Comparison of ENCODE assay signal across 8 mouse cellular contexts in genomic region chr9:37544447-37545165, GRCm38 (mm10). TPM values are rescaled to one million over a fixed set of nuclear protein-coding genes. Genes with fewer than 3 reads are reported as not detected.
A peak's percentile ranks its signal among the peaks of the same experiment; 100 is the strongest.
DNase-seq lines count a peak whose midpoint lies in the region; ATAC-seq lines count a peak whose summit lies in the region.

No protein-coding gene starts in this region.

- H3K4me2 ChIP-seq in intestine, embryonic 14.5 days (ENCODE audit: low read length) = peak overlapping the region; percentile 63
- H3K4me2 ChIP-seq in limb, embryonic 11.5 days (ENCODE audit: low read depth, severe bottlenecking) = peak overlapping the region; percentile 47

- H3K27me3 ChIP-seq in intestine, embryonic 14.5 days (replicated peaks; ENCODE audit: control insufficient read depth, insufficient read depth, low read length) = peaks cover 37% of the 10 kb centered on the region
- H3K27me3 ChIP-seq in limb, embryonic 11.5 days (ENCODE audit: control insufficient read depth, insufficient read depth, low read length) = peaks cover 21% of the 10 kb centered on the region
- peaks cover 100% of the 10 kb centered on the region for H3K27me3 ChIP-seq in midbrain, embryonic 10.5 days (ENCODE audit: low read depth, poor library complexity, severe bottlenecking)

- peak overlapping the region; percentile 36 for H3K4me3 ChIP-seq in intestine, embryonic 14.5 days (ENCODE audit: low read depth, low read length)
- peak overlapping the region; percentile 17 for H3K4me3 ChIP-seq in limb, embryonic 11.5 days (ENCODE audit: low read depth, low read length)
- H3K4me3 ChIP-seq in midbrain, embryonic 10.5 days = peak overlapping the region; percentile 47

- no peak overlapping the region for H3K27ac ChIP-seq in intestine, embryonic 14.5 days (ENCODE audit: low read depth)
- H3K27ac ChIP-seq in limb, embryonic 11.5 days (replicated peaks; ENCODE audit: low read depth, low read length) = no peak overlapping the region
- no peak overlapping the region for H3K27ac ChIP-seq in midbrain, embryonic 10.5 days (replicated peaks)

- WGBS in intestine, embryonic 14.5 days = 3% methylated on average over 29 of the region's 29 CpGs
- WGBS in limb, embryonic 11.5 days = 2% methylated on average over 29 of the region's 29 CpGs
- WGBS in midbrain, embryonic 10.5 days = under 1% methylated on average over 29 of the region's 29 CpGs

- H3K9me3 ChIP-seq in intestine, embryonic 14.5 days (ENCODE audit: control insufficient read depth, low read length) = no peaks in the 10 kb centered on the region
- no peaks in the 10 kb centered on the region for H3K9me3 ChIP-seq in limb, embryonic 11.5 days (ENCODE audit: control insufficient read depth, low read length)
- no peaks in the 10 kb centered on the region for H3K9me3 ChIP-seq in midbrain, embryonic 10.5 days (replicated peaks)

- no peaks in the 10 kb centered on the region for H3K36me3 ChIP-seq in intestine, embryonic 14.5 days (ENCODE audit: control insufficient read depth, insufficient read depth, low read length)
- H3K36me3 ChIP-seq in limb, embryonic 11.5 days (ENCODE audit: control insufficient read depth, insufficient read depth, low read length) = no peaks in the 10 kb centered on the region
- H3K36me3 ChIP-seq in midbrain, embryonic 10.5 days = no peaks in the 10 kb centered on the region

- peak; percentile 82 to 92 for DNase-seq in adrenal gland, adult (ENCODE audit: inconsistent age in 2 of 2, low spot score in 1 of 2)
- DNase-seq in adrenal gland, adult 8-10 months = no peak
- DNase-seq in cerebellum, postnatal 14 days = peak; percentile 80 to 81
- peak; percentile 45 for DNase-seq in gastrocnemius, postnatal 25 days
- DNase-seq in intestine, embryonic 14.5 days (ENCODE audit: low spot score) = peak; percentile 84
- peak; percentile 79 for DNase-seq in limb, embryonic 11.5 days (ENCODE audit: low spot score)
- DNase-seq in midbrain, embryonic 10.5 days (ENCODE audit: low spot score) = peak; percentile 65
- DNase-seq in spleen, postnatal 10 days (ENCODE audit: low spot score in 2 of 2) = peak; percentile 23 to 67

- peak; percentile 59; the same call in 1 of the 2 replicates for ATAC-seq in intestine, embryonic 14.5 days (replicated peaks; ENCODE audit: low FRiP score, low TSS enrichment, low read depth)
- ATAC-seq in limb, embryonic 11.5 days (ENCODE audit: insufficient number of reproducible peaks, low FRiP score, low TSS enrichment, low read depth) = peak; percentile 42; the same call in 1 of the 2 replicates

- H3K9ac ChIP-seq in intestine, embryonic 14.5 days (ENCODE audit: low read length) = no peak overlapping the region
- H3K9ac ChIP-seq in limb, embryonic 11.5 days (ENCODE audit: low read length) = no peak overlapping the region

- peaks cover 6% of the 10 kb centered on the region for H3K4me1 ChIP-seq in intestine, embryonic 14.5 days (replicated peaks; ENCODE audit: control insufficient read depth, insufficient read depth, low read length)
- no peaks in the 10 kb centered on the region for H3K4me1 ChIP-seq in limb, embryonic 11.5 days (ENCODE audit: control insufficient read depth, insufficient read depth, low read length)
- peaks cover 24% of the 10 kb centered on the region for H3K4me1 ChIP-seq in midbrain, embryonic 10.5 days

RNA-seq across cellular contexts. Expression of gene Vsig2, which starts 5.6 kb away (rescaled TPM):
- total RNA-seq in adrenal gland, adult 8-10 months (2022) = 1 to 10 TPM; 3.1 to 7.6 (median 5.4) TPM
- total RNA-seq in gastrocnemius, postnatal 25 days (2021) = 1 to 10 TPM; 1.1 to 2.4 TPM
- polyA plus RNA-seq in intestine, embryonic 14.5 days (2014; fragmentation: Nextera tagmentation; extraction: Ambion mirVana) = 2.9 and 6.3 TPM in 2 replicates
- polyA plus RNA-seq in limb, embryonic 11.5 days (2014; fragmentation: Nextera tagmentation; extraction: Ambion mirVana) = 0.55 and 0.87 TPM in 2 replicates
- polyA plus RNA-seq in midbrain, embryonic 10.5 days (2016; fragmentation: Nextera tagmentation; extraction: Ambion mirVana) = 0.39 and 0.66 TPM in 2 replicates

RNA-seq across cellular contexts. Expression of gene Nrgn, which starts 8.1 kb away (rescaled TPM):
- 1 to 10 TPM; 1.0 to 1.8 (median 1.5) TPM for total RNA-seq in adrenal gland, adult 8-10 months (2022)
- total RNA-seq in gastrocnemius, postnatal 25 days (2021) = under 1 TPM; 0.72 to 0.79 TPM
- 2.5 and 3.4 TPM in 2 replicates for polyA plus RNA-seq in intestine, embryonic 14.5 days (2014; fragmentation: Nextera tagmentation; extraction: Ambion mirVana)
- polyA plus RNA-seq in limb, embryonic 11.5 days (2014; fragmentation: Nextera tagmentation; extraction: Ambion mirVana) = 1.7 and 2.6 TPM in 2 replicates
- polyA plus RNA-seq in midbrain, embryonic 10.5 days (2016; fragmentation: Nextera tagmentation; extraction: Ambion mirVana) = 1.1 and 1.3 TPM in 2 replicates

RNA-seq across cellular contexts. Expression of gene Siae, which starts 10.9 kb away (rescaled TPM):
- 10 to 100 TPM; 20.8 to 30.8 (median 23.8) TPM for total RNA-seq in adrenal gland, adult 8-10 months (2022)
- 1 to 10 TPM; 3.0 to 4.0 TPM for total RNA-seq in gastrocnemius, postnatal 25 days (2021)
- 12.2 and 13.0 TPM in 2 replicates for polyA plus RNA-seq in intestine, embryonic 14.5 days (2014; fragmentation: Nextera tagmentation; extraction: Ambion mirVana)
- polyA plus RNA-seq in limb, embryonic 11.5 days (2014; fragmentation: Nextera tagmentation; extraction: Ambion mirVana) = 5.0 and 7.2 TPM in 2 replicates
- 6.5 and 7.0 TPM in 2 replicates for polyA plus RNA-seq in midbrain, embryonic 10.5 days (2016; fragmentation: Nextera tagmentation; extraction: Ambion mirVana)

RNA-seq across cellular contexts. Expression of gene Esam, which starts 16.7 kb away (rescaled TPM):
- 10 to 100 TPM; 32.9 to 60.4 (median 46.6) TPM for total RNA-seq in adrenal gland, adult 8-10 months (2022)
- 10 to 100 TPM; 17.0 to 26.7 TPM for total RNA-seq in gastrocnemius, postnatal 25 days (2021)
- 47.2 and 50.4 TPM in 2 replicates for polyA plus RNA-seq in intestine, embryonic 14.5 days (2014; fragmentation: Nextera tagmentation; extraction: Ambion mirVana)
- 27.4 and 30.4 TPM in 2 replicates for polyA plus RNA-seq in limb, embryonic 11.5 days (2014; fragmentation: Nextera tagmentation; extraction: Ambion mirVana)
- polyA plus RNA-seq in midbrain, embryonic 10.5 days (2016; fragmentation: Nextera tagmentation; extraction: Ambion mirVana) = 28.6 and 31.5 TPM in 2 replicates

RNA-seq across cellular contexts. Expression of gene Msantd2, which starts 55.5 kb away (rescaled TPM):
- total RNA-seq in adrenal gland, adult 8-10 months (2022) = 10 to 100 TPM; 17.2 to 33.2 (median 22.6) TPM
- total RNA-seq in gastrocnemius, postnatal 25 days (2021) = 1 to 10 TPM; 3.0 to 6.6 TPM
- 28.7 and 29.5 TPM in 2 replicates for polyA plus RNA-seq in intestine, embryonic 14.5 days (2014; fragmentation: Nextera tagmentation; extraction: Ambion mirVana)
- 34.1 and 35.6 TPM in 2 replicates for polyA plus RNA-seq in limb, embryonic 11.5 days (2014; fragmentation: Nextera tagmentation; extraction: Ambion mirVana)
- polyA plus RNA-seq in midbrain, embryonic 10.5 days (2016; fragmentation: Nextera tagmentation; extraction: Ambion mirVana) = 33.0 and 33.6 TPM in 2 replicates
